ENCODE assay signal across 9 mouse cellular contexts in the genomic region with DNA sequence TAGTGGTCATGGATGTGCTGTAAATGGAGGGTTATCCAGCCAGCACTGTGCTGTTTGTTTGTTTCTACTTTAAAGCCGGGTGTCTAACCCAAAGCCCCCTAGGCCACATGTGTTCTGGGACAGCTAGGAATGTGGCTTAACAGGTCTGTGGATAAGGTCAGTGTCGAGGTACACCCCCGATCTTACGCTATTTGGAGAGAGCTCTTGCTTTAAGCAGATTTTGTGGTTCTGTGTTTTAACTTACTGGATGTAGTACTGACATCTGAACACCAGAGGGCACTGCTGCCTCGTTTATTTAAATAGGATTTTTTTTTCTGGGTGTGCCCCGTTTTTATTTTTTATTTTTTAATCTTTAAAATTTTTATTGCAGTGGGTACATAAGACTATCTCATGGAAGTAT. TPM values are rescaled to one million over a fixed set of nuclear protein-coding genes. Genes with fewer than 3 reads are reported as not detected.
DNase-seq lines count a peak whose midpoint lies in the region; ATAC-seq and TF ChIP-seq lines count a peak whose summit lies in the region.
"Had no signal": no experiment of that assay in that cellular context is flagged by ENCODE, and none has a peak within 500 bp of the region (broad histone marks: within the 10 kb centered on the region; RNA-seq: fewer than 3 reads in every experiment).

No protein-coding gene starts in this region.

- ATAC-seq in inflammation-experienced regulatory T-cells, adult 6 months, result no peak

- DNase-seq in heart, adult 2 months, result no peak
- DNase-seq in heart, adult 9 months (ENCODE audit: low spot score in 2 of 2), result no peak
- peak; percentile 43 for DNase-seq in right cerebral cortex, postnatal 14 days
- no peak for DNase-seq in right cerebral cortex, postnatal 10 days (ENCODE audit: low spot score in 2 of 2)
- peak; percentile 79 for DNase-seq in brain, embryonic 14.5 days (ENCODE audit: low read depth)
- peak; percentile 68 for DNase-seq in lung, postnatal 14 days
- no peak for DNase-seq in adrenal gland, postnatal 36 days

- no peak overlapping the region for H3K4me3 ChIP-seq in heart, adult 2 months

- H3K27me3 ChIP-seq in heart, adult 2 months (ENCODE audit: control insufficient read depth, insufficient read depth, low read length), result no peaks in the 10 kb centered on the region

- intact Hi-C loops in heart, adult 2 months (cut with DNase I), result no loop called here

- no peaks in the 10 kb centered on the region for H3K36me3 ChIP-seq in heart, adult 2 months (ENCODE audit: control insufficient read depth, insufficient read depth, low read length)

- WGBS in heart, adult 2 months, result 12% methylated on average over 6 of the region's 6 CpGs

- H3K4me1 ChIP-seq in heart, adult 2 months (ENCODE audit: control insufficient read depth, insufficient read depth, low read length), result no peaks in the 10 kb centered on the region; the same call in 1 of the 2 replicates

- H3K79me2 ChIP-seq in heart, adult 2 months (replicated peaks; ENCODE audit: control insufficient read depth, insufficient read depth, low read length), result no peaks in the 10 kb centered on the region

- TF ChIP-seq EP300 in heart, adult 2 months (IDR thresholded peaks at IDR 0.05; ENCODE audit: insufficient read depth, low read depth, low read length), result no peak

- H3K27ac ChIP-seq in heart, adult 2 months, result no peak overlapping the region

- no peak for TF ChIP-seq POLR2A in heart, adult 2 months (IDR thresholded peaks at IDR 0.05; ENCODE audit: insufficient read depth, low read depth, low read length)
- no peak for TF ChIP-seq POLR2A in brain, embryonic 14.5 days (IDR thresholded peaks at IDR 0.05; ENCODE audit: borderline replicate concordance, extremely low read depth, insufficient read depth, insufficient read length, poor library complexity, severe bottlenecking)

- peak; percentile 91 for TF ChIP-seq CTCF in heart, adult 2 months (IDR thresholded peaks at IDR 0.05)
- peak; percentile 38; the same call in 1 of the 2 replicates for TF ChIP-seq CTCF in brain, embryonic 14.5 days (IDR thresholded peaks at IDR 0.05; ENCODE audit: borderline replicate concordance, extremely low read depth, insufficient read depth, insufficient read length)

- no peak overlapping the region for H3K9ac ChIP-seq in heart, adult 2 months (ENCODE audit: low read depth, low read length)

RNA-seq across cellular contexts. Expression of gene Wipf1, which starts 21.2 kb away (rescaled TPM):
- total RNA-seq in heart, adult 2 months (2021), result 10 to 100 TPM; 12.9 to 17.0 TPM
- polyA plus RNA-seq in heart, adult 2 months (2012; rRNA removed), result 6.0 and 6.6 TPM in 2 replicates
- 2.8 and 3.8 TPM in 2 replicates for polyA plus RNA-seq in brain, embryonic 14.5 days (2012; rRNA removed)
- 10 to 100 TPM; 13.3 to 19.6 TPM for total RNA-seq in adrenal gland, postnatal 36 days (2021)
- polyA plus RNA-seq in inflammation-experienced regulatory T-cells, adult 6 months (2017; shearing (Covaris generic)), result 100 to 1,000 TPM in 1 of 3 experiments, 10 to 100 TPM in 2; 61.5 to 101 (median 68.3) TPM

RNA-seq across cellular contexts. Expression of gene Chrna1, which starts 29.4 kb away (rescaled TPM):
- not detected for total RNA-seq in heart, adult 2 months (2021)
- 0.04 TPM in 1 of 2 replicates, not detected in the other for polyA plus RNA-seq in heart, adult 2 months (2012; rRNA removed)
- polyA plus RNA-seq in brain, embryonic 14.5 days (2012; rRNA removed), result 0.12 and 0.13 TPM in 2 replicates
- total RNA-seq in adrenal gland, postnatal 36 days (2021), result not detected
- polyA plus RNA-seq in inflammation-experienced regulatory T-cells, adult 6 months (2017; shearing (Covaris generic)), result not detected
- polyA plus RNA-seq: large intestine, adult 2 months had no signal

Comparison
In these comparisons a context has a peak if more than half of its experiments do, and no peak if none do; other contexts are left out.
1. DNase-seq: peak in right cerebral cortex, postnatal 14 days (single experiment), brain, embryonic 14.5 days (single experiment) and lung, postnatal 14 days (single experiment); none in heart, adult 2 months (0 of 2), heart, adult 9 months (0 of 2), right cerebral cortex, postnatal 10 days (0 of 2) and adrenal gland, postnatal 36 days (0 of 2).